Mouse (Mus musculus) erythroblast, embryonic 14.5 days (primary cell): Measurements from ENCODE around the gene Def8.

Experiments
- GATA1 ChIP-seq: IDR thresholded peaks from 2 replicates; pipeline ENCODE4 v1.6.1; 2012; ENCODE audit warnings: low read length, inconsistent platforms, mixed read lengths
- TAL1 ChIP-seq: IDR thresholded peaks from 3 replicates; pipeline ENCODE4 v1.6.1; 2012; ENCODE audit warnings: low read length, inconsistent platforms, mixed read lengths

GRCm38 (mm10) chr8:123402730-123403326 lies 20.5 kb upstream of the Def8 start:
- TF ChIP-seq TAL1 (no peak), GATA1 (no peak)
